Mouse (Mus musculus) embryonic facial prominence, embryonic 13.5 days (tissue): ENCODE results near the gene Ncoa1. TPM values are rescaled to one million over a fixed set of nuclear protein-coding genes. Genes with fewer than 3 reads are reported as not detected.

Source experiments
- ATAC-seq: fragments of 200-750 bp; cut with Nextera tagmentation; 2 replicates; pipeline ENCODE4 v1.8.0; 2017; ENCODE audit warnings: low read depth; ENCODE audit not compliant: insufficient number of reproducible peaks, insufficient read depth, low FRiP score, low TSS enrichment
- H3K27ac ChIP-seq: fragments of 300-500 bp; sonication (generic); 2 replicates; pipeline ENCODE4 v1.5.1; 2015; ENCODE audit warnings: moderate library complexity, mild to moderate bottlenecking, inconsistent platforms
- H3K27me3 ChIP-seq: fragments of 300-500 bp; sonication (generic); 2 replicates; pipeline ENCODE4 v1.6.1; 2015; ENCODE audit warnings: mild to moderate bottlenecking, inconsistent platforms
- H3K36me3 ChIP-seq: fragments of 300-500 bp; sonication (generic); 2 replicates; pipeline ENCODE4 v1.6.1; 2015; ENCODE audit warnings: mild to moderate bottlenecking, inconsistent platforms
- H3K4me1 ChIP-seq: fragments of 300-500 bp; sonication (generic); 2 replicates; pipeline ENCODE4 v1.6.1; 2015; ENCODE audit warnings: inconsistent platforms
- H3K4me2 ChIP-seq: fragments of 300-500 bp; sonication (generic); 2 replicates; pipeline ENCODE4 v1.6.1; 2015; ENCODE audit warnings: moderate library complexity, mild to moderate bottlenecking, inconsistent platforms
- H3K4me3 ChIP-seq: fragments of 300-500 bp; sonication (generic); 2 replicates; pipeline ENCODE4 v1.5.1; 2015; ENCODE audit warnings: mild to moderate bottlenecking, inconsistent platforms
- H3K9ac ChIP-seq: fragments of 300-500 bp; sonication (generic); 2 replicates; pipeline ENCODE4 v1.6.1; 2015; ENCODE audit warnings: mild to moderate bottlenecking, inconsistent platforms
- H3K9me3 ChIP-seq: fragments of 300-500 bp; sonication (generic); 2 replicates; pipeline ENCODE4 v1.6.1; 2016; ENCODE audit warnings: inconsistent platforms
- WGBS: fragments of 180-500 bp; shearing (Covaris S2); methylation state at CpG from one replicate; pipeline ENCODE4 v1.1.7; 2015; ENCODE audit warnings: mixed read lengths; 5-methylcytosine and 5-hydroxymethylcytosine counted together
- polyA plus RNA-seq: library from polyadenylated mRNA; unstranded; fragments of >200 nt; fragmentation: Nextera tagmentation; extraction: Ambion mirVana; gene quantifications from 2 replicates; pipeline ENCODE4 v1.2.1, GENCODE M21; 2015

Gene Ncoa1
- polyA plus RNA-seq, 1 experiment from 2014 or later: 9.5 TPM

DNA sequence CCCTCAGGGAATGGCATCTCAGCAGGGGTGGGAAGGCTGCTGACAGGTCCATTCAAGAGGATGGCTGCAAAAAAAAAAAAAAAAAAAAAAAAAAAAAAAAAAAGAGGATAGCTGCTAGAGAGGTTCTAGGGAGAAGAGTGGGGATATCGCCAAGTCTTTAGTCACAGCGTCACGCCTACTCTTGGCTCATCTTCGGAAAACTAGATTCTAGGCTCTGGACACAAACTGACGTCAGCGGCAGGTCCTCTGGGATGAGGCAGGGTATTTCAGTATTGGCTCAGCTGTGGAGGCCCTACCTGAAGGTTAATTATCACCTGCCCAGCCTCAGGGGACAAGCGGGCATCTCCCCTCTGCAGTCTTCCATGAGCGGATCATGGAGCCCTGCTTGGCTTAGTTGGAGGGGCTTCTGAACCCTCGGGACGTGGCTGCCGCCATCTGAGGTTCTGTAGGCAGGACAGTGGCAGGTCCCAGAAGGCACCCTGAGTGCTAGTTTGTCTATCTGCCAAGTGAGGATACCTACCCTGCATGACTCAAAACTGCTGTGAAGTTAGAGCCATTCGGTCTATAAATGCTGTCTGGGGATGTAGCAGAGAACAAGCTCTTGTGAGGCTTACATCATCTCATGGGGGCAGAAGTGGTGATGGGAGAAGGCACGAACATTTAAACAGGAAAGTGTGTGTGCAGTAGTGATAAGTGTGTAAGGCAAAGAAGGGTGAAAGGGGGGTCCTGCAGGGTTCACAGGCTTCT lies 275.4 kb downstream of the Ncoa1 start:
- Histone ChIP-seq H3K27ac (no peak overlapping the region), H3K27me3 (no peaks in the 10 kb centered on the region), H3K4me2 (no peak overlapping the region), H3K4me3 (no peak overlapping the region), H3K36me3 (peaks cover 92% of the 10 kb centered on the region), H3K9ac (no peak overlapping the region), H3K9me3 (no peaks in the 10 kb centered on the region), H3K4me1 (no peaks in the 10 kb centered on the region)
- 83% methylated on average over 13 of the region's 13 CpGs for WGBS
- no peak for ATAC-seq

DNA sequence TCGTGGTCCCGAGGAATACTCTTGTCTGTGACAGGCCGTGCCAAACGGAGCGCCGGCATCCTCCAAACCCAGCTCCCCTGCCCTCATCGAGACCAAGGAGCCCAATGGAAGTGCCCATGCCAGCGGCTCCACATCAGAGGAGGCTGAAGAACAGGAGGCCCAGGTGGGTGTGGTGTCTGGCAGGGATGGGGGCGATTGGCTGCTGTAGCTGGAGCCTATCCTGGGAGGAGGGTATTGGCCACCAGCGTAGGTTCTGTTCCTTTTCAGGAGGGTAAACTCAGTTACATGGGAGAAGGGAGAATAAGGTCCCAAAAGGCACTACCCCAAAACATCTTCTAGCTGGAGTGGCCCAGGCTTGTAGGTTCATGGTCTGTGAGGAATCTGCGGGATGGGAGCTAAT lies 277.7 kb downstream of the Ncoa1 start:
- no peaks in the 10 kb centered on the region for H3K27me3 ChIP-seq
- peaks cover 89% of the 10 kb centered on the region for H3K36me3 ChIP-seq
- 97% methylated on average over 11 of the region's 11 CpGs for WGBS

DNA sequence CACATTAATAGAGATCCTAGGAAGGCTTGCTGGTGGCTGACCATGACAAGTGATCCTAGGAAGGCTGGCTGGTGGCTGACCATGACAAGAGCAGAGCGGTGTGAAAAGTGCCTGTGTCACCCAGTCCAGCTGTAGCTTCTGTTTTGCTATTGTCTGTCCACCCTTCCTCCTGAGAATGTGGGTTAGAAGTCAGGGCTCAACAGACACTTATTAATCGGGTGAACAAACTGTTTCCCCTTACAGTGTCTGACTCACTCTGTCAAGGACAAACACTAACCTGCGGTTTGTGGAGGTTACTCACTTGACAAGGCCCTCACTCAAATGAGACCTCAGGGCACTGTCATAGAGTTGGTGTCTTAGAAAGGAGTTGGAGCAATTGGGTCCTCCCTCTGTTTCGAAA lies 278.3 kb downstream of the Ncoa1 start:
- Histone ChIP-seq H3K27me3 (no peaks in the 10 kb centered on the region), H3K9ac (no peak overlapping the region), H3K27ac (no peak overlapping the region), H3K4me3 (no peak overlapping the region), H3K4me1 (peaks cover 4% of the 10 kb centered on the region), H3K36me3 (peaks cover 88% of the 10 kb centered on the region), H3K9me3 (no peaks in the 10 kb centered on the region), H3K4me2 (no peak overlapping the region)
- ATAC-seq: no peak
- 88% methylated on average over 4 of the region's 4 CpGs for WGBS

More for the DNA sequence above, 277.7 kb downstream of the Ncoa1 start:
- no peak overlapping the region for H3K4me2 ChIP-seq
- no peak overlapping the region for H3K4me3 ChIP-seq
- H3K4me1 ChIP-seq: no peaks in the 10 kb centered on the region
- ATAC-seq: no peak
- no peak overlapping the region for H3K27ac ChIP-seq
- no peaks in the 10 kb centered on the region for H3K9me3 ChIP-seq
- no peak overlapping the region for H3K9ac ChIP-seq

Other genes with a start within 250 kb of the Ncoa1 start
- gene Ptrhd1, start 243.2 kb downstream of the Ncoa1 start, polyA plus RNA-seq: 5.0 and 5.5 TPM in 2 replicates
- gene Cenpo, start 242.9 kb downstream of the Ncoa1 start, polyA plus RNA-seq: 15.4 and 17.1 TPM in 2 replicates
- gene Itsn2, start 115.5 kb upstream of the Ncoa1 start, polyA plus RNA-seq: 32.7 and 34.0 TPM in 2 replicates
- gene Gm3625, start 115.7 kb upstream of the Ncoa1 start, polyA plus RNA-seq: not detected in 2 replicates